Mouse (Mus musculus) heart, postnatal 14 days (tissue): ENCODE data around the gene Gm20873. TPM values are rescaled to one million over a fixed set of nuclear protein-coding genes. Genes with fewer than 3 reads are reported as not detected.
"Not testable (repeated sequence)": the region's sequence is repeated elsewhere in the genome, so short reads cannot be mapped to it uniquely, and the experiment has no call there.

Experiments
- DNase-seq, 2 experiments: peaks; one replicate each; pipeline ENCODE4 v3.0.0; 2021 to 2022
- intact Hi-C: fragments of 180-260 bp; cut with DNase I; formaldehyde crosslinking; loops from one replicate; pipeline ENCODE4 v1.15.1; 2025
- long read RNA-seq, 2 experiments: library from polyadenylated mRNA; stranded (forward); transcript quantifications; one replicate each; pipeline ENCODE4 v2.0.0; 2021
- total RNA-seq, 2 experiments: library from RNA; stranded (reverse); gene quantifications; 2 replicates each; pipeline ENCODE4 v1.2.3; 2021

Gm20873 gene
- not detected for total RNA-seq
- long read RNA-seq, experiment 1 = 0 reads
- long read RNA-seq, experiment 2 = 0 reads

GRCm38 (mm10) chrY:6266798-6267197 is at the start of gene Gm20873:
Gene Gm20873, plus strand, starts transcription at chrY:6267098.
- DNase-seq, intact Hi-C loops: not testable (repeated sequence)

- intact Hi-C loops, DNase-seq: not testable (repeated sequence)
Observed at GRCm38 (mm10) chrY:6237895-6238294, 29.0 kb upstream of the Gm20873 start, which contains the start of gene Gm21746. Gene Gm21746, minus strand, starts transcription at chrY:6237995.

Other genes with a start within 250 kb of the Gm20873 start
- not detected for gene Gm21746, start 29.1 kb upstream of the Gm20873 start, total RNA-seq